Mouse (Mus musculus) ES-Bruce4 (cell line): ENCODE measurements around the gene Cacna1g.

Source experiments
- CTCF ChIP-seq: IDR thresholded peaks from one replicate; pipeline ENCODE4 v1.8.1; 2011; ENCODE audit warnings: low read depth, low read length
- EP300 ChIP-seq: IDR thresholded peaks from 2 replicates; pipeline ENCODE4 v1.6.1; 2011; ENCODE audit warnings: low read depth, low read length; ENCODE audit not compliant: insufficient read depth

- TF ChIP-seq EP300 (no peak), CTCF (no peak)
Observed at GRCm38 (mm10) chr11:94425656-94426055, 48.3 kb downstream of the Cacna1g start.
